In the genomic region with DNA sequence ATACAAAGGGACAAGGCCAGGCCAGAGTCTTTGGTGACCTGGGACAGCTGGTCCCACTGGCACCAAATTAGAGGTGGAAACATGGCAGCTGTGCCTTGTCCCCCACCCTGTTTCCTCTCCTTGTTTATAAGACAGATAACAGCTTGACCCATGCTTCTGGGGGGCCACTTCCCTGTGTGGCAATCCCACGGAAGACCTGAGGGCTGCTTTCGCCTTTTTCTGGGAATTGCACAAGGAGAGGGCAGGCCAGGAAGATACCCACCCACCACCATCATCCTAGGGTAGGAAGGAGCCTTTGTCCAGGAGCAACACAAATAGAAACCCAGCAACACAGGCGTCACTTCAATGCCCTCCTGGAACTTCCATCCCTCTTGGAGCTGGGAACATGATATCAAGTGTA, we compare ENCODE assay signal across 25 mouse cellular contexts.
A peak's percentile ranks its signal among the peaks of the same experiment; 100 is the strongest.
DNase-seq lines count a peak whose midpoint lies in the region; ATAC-seq and TF ChIP-seq lines count a peak whose summit lies in the region.
"Had no signal": no experiment of that assay in that cellular context is flagged by ENCODE, and none has a peak within 500 bp of the region (broad histone marks: within the 10 kb centered on the region; RNA-seq: fewer than 3 reads in every experiment).

No protein-coding gene starts in this region.

- intact Hi-C loops in heart, postnatal 10 days (cut with DNase I), result no loop called here

- no peak for TF ChIP-seq CTCF in thymus, adult 2 months (IDR thresholded peaks at IDR 0.05; ENCODE audit: borderline replicate concordance, control insufficient read depth, extremely low read depth, insufficient read depth, low read length, poor library complexity)

- DNase-seq in heart, postnatal 10 days, result no peak
- DNase-seq in limb, embryonic 10.5 days (ENCODE audit: low spot score), result no peak
- peak; percentile 75 for DNase-seq in lung, postnatal 36 days
- DNase-seq in thymus, adult 2 months, result no peak
- DNase-seq: adrenal gland, adult 2 months; adrenal gland, postnatal 36 days; B cell, adult 2 months; cerebellum, adult 18-20 months; cerebellum, postnatal 10 days; forebrain, postnatal 0 days; kidney, adult 11 months; kidney, postnatal 36 days; left cerebral cortex, postnatal 4 days had no signal

- no peak for ATAC-seq in heart, embryonic 15.5 days (replicated peaks; ENCODE audit: insufficient number of reproducible peaks, insufficient read depth, low FRiP score, low read depth)
- ATAC-seq in lung, embryonic 16.5 days (ENCODE audit: low read depth), result peak; percentile 16; the same call in 1 of the 2 replicates
- ATAC-seq: forebrain, postnatal 0 days; inflammation-experienced regulatory T-cells, adult 6 months; midbrain, embryonic 13.5 days had no signal

- WGBS in heart, embryonic 15.5 days, result 58% methylated on average over 3 of the region's 3 CpGs
- 82% methylated on average over 3 of the region's 3 CpGs for WGBS in limb, embryonic 10.5 days
- 56% methylated on average over 3 of the region's 3 CpGs for WGBS in lung, embryonic 16.5 days
- 94% methylated on average over 3 of the region's 3 CpGs for WGBS in thymus, adult 2 months

- no peaks in the 10 kb centered on the region for H3K36me3 ChIP-seq in heart, embryonic 15.5 days
- no peaks in the 10 kb centered on the region for H3K36me3 ChIP-seq in limb, embryonic 10.5 days
- H3K36me3 ChIP-seq in lung, embryonic 16.5 days (ENCODE audit: control insufficient read depth, insufficient read depth, low read length), result no peaks in the 10 kb centered on the region
- no peaks in the 10 kb centered on the region for H3K36me3 ChIP-seq in thymus, adult 2 months (ENCODE audit: control insufficient read depth, insufficient read depth, low read length)
- H3K36me3 ChIP-seq: hindbrain, embryonic 10.5 days; hindbrain, embryonic 15.5 days; limb, embryonic 15.5 days; midbrain, embryonic 13.5 days had no signal

- H3K9me3 ChIP-seq in heart, embryonic 15.5 days (replicated peaks), result no peaks in the 10 kb centered on the region
- no peaks in the 10 kb centered on the region for H3K9me3 ChIP-seq in limb, embryonic 10.5 days (replicated peaks)
- H3K9me3 ChIP-seq in lung, embryonic 16.5 days (ENCODE audit: control insufficient read depth, low read length), result no peaks in the 10 kb centered on the region
- H3K9me3 ChIP-seq: hindbrain, embryonic 10.5 days; hindbrain, embryonic 15.5 days; limb, embryonic 15.5 days; midbrain, embryonic 13.5 days; neural tube, embryonic 13.5 days had no signal

- no peaks in the 10 kb centered on the region for H3K27me3 ChIP-seq in heart, embryonic 15.5 days
- peaks cover 17% of the 10 kb centered on the region; the same call in 1 of the 2 replicates for H3K27me3 ChIP-seq in limb, embryonic 10.5 days (ENCODE audit: low read depth, poor library complexity, severe bottlenecking)
- no peaks in the 10 kb centered on the region for H3K27me3 ChIP-seq in lung, embryonic 16.5 days (ENCODE audit: control insufficient read depth, insufficient read depth, low read depth, low read length)
- H3K27me3 ChIP-seq in thymus, adult 2 months (ENCODE audit: control insufficient read depth, insufficient read depth, low read length), result no peaks in the 10 kb centered on the region
- H3K27me3 ChIP-seq: hindbrain, embryonic 15.5 days; limb, embryonic 15.5 days; midbrain, embryonic 13.5 days; neural tube, embryonic 13.5 days had no signal

- no peak overlapping the region for H3K4me2 ChIP-seq in heart, embryonic 15.5 days
- no peak overlapping the region for H3K4me2 ChIP-seq in lung, embryonic 16.5 days (ENCODE audit: low read depth, low read length)
- H3K4me2 ChIP-seq: hindbrain, embryonic 15.5 days; limb, embryonic 15.5 days; midbrain, embryonic 13.5 days; neural tube, embryonic 13.5 days had no signal

- TF ChIP-seq POLR2A in thymus, adult 2 months (IDR thresholded peaks at IDR 0.05; ENCODE audit: control insufficient read depth, extremely low read depth, insufficient read depth, low read length, poor library complexity), result no peak

- peak overlapping the region; percentile 21; the same call in 1 of the 2 replicates for H3K27ac ChIP-seq in heart, embryonic 15.5 days
- H3K27ac ChIP-seq in limb, embryonic 10.5 days, result peak overlapping the region; percentile 39; the same call in 1 of the 2 replicates
- no peak overlapping the region for H3K27ac ChIP-seq in lung, embryonic 16.5 days (ENCODE audit: low read length)
- no peak overlapping the region for H3K27ac ChIP-seq in thymus, adult 2 months (ENCODE audit: control insufficient read depth, insufficient read depth, low read length)
- H3K27ac ChIP-seq: hindbrain, embryonic 10.5 days; hindbrain, embryonic 15.5 days; layer of hippocampus, adult 2 months; limb, embryonic 15.5 days; liver, embryonic 14.5 days; macrophage; midbrain, embryonic 13.5 days; neural tube, embryonic 13.5 days had no signal

- H3K4me1 ChIP-seq in heart, embryonic 15.5 days (replicated peaks), result peaks cover 43% of the 10 kb centered on the region
- peaks cover 66% of the 10 kb centered on the region for H3K4me1 ChIP-seq in limb, embryonic 10.5 days
- peaks cover 11% of the 10 kb centered on the region for H3K4me1 ChIP-seq in lung, embryonic 16.5 days (replicated peaks; ENCODE audit: control insufficient read depth, insufficient read depth, low read length)
- H3K4me1 ChIP-seq in thymus, adult 2 months (replicated peaks; ENCODE audit: control insufficient read depth, insufficient read depth, low read length), result 0 out of 2 replicates have a peak, but pooled peaks cover 3% of the 10 kb centered on the region

- no peak overlapping the region for H3K9ac ChIP-seq in heart, embryonic 15.5 days
- H3K9ac ChIP-seq in lung, embryonic 16.5 days (ENCODE audit: low read length), result no peak overlapping the region
- H3K9ac ChIP-seq: forebrain, postnatal 0 days; hindbrain, embryonic 15.5 days; limb, embryonic 15.5 days; liver, embryonic 14.5 days; midbrain, embryonic 13.5 days; neural tube, embryonic 13.5 days had no signal

- H3K4me3 ChIP-seq in heart, embryonic 15.5 days, result no peak overlapping the region
- no peak overlapping the region for H3K4me3 ChIP-seq in limb, embryonic 10.5 days
- no peak overlapping the region for H3K4me3 ChIP-seq in lung, embryonic 16.5 days (ENCODE audit: low read length)
- H3K4me3 ChIP-seq in thymus, adult 2 months (ENCODE audit: control insufficient read depth, insufficient read depth, low read length), result no peak overlapping the region
- H3K4me3 ChIP-seq: erythroblast, embryonic 14.5 days; hindbrain, embryonic 10.5 days; hindbrain, embryonic 15.5 days; layer of hippocampus, adult 2 months; limb, embryonic 15.5 days; midbrain, embryonic 13.5 days; neural tube, embryonic 13.5 days had no signal

Comparison
In these comparisons a context has a peak if more than half of its experiments do, and no peak if none do; other contexts are left out.
1. H3K27ac ChIP-seq: peak in heart, embryonic 15.5 days (single experiment) and limb, embryonic 10.5 days (single experiment); none in lung, embryonic 16.5 days (single experiment) and thymus, adult 2 months (single experiment).